Mouse (Mus musculus): ENCODE results near the gene Glb1l.

GRCm38 (mm10) chr1:75244175-75244826, 33.7 kb upstream of the Glb1l start:
- no peak for TF ChIP-seq POLR2A (IDR thresholded peaks at IDR 0.05; ENCODE audit: insufficient read depth, low read depth, low read length)
- TF ChIP-seq CTCF (IDR thresholded peaks at IDR 0.05; ENCODE audit: insufficient read depth, low read depth, low read length), result no peak
